Mouse (Mus musculus): ENCODE measurements around the gene Hhat. TPM values are rescaled to one million over a fixed set of nuclear protein-coding genes. Genes with fewer than 3 reads are reported as not detected.

The Hhat gene
- polyA plus RNA-seq, 1 experiment from 2014 or later: 5.6 TPM

GRCm38 (mm10) chr1:192789111-192789522 lies 18.1 kb upstream of the Hhat start:
- Histone ChIP-seq H3K4me2 (ENCODE audit: low read depth, low read length) (no peak overlapping the region), H3K27me3 (ENCODE audit: control insufficient read depth, insufficient read depth, low read length) (no peaks in the 10 kb centered on the region), H3K9me3 (replicated peaks; ENCODE audit: control insufficient read depth, low read length) (no peaks in the 10 kb centered on the region), H3K4me1 (ENCODE audit: control insufficient read depth, insufficient read depth, low read length) (peaks cover 22% of the 10 kb centered on the region), H3K9ac (ENCODE audit: low read length) (no peak overlapping the region), H3K27ac (ENCODE audit: low read length) (peak overlapping the region; percentile 83), H3K36me3 (ENCODE audit: control insufficient read depth, insufficient read depth) (no peaks in the 10 kb centered on the region), H3K4me3 (ENCODE audit: low read length) (no peak overlapping the region)
- 34% methylated on average over 10 of the region's 10 CpGs for WGBS
- peak; percentile 72 for ATAC-seq (replicated peaks; ENCODE audit: extremely low read depth, insufficient read depth, low FRiP score)

GRCm38 (mm10) chr1:192786194-192786593 lies 15.2 kb upstream of the Hhat start:
- no peaks in the 10 kb centered on the region for H3K9me3 ChIP-seq (replicated peaks; ENCODE audit: control insufficient read depth, low read length)
- H3K4me1 ChIP-seq (ENCODE audit: control insufficient read depth, insufficient read depth, low read length): peaks cover 13% of the 10 kb centered on the region
- no peak overlapping the region for H3K4me2 ChIP-seq (ENCODE audit: low read depth, low read length)
- no peak overlapping the region for H3K9ac ChIP-seq (ENCODE audit: low read length)
- peak overlapping the region; percentile 57 for H3K27ac ChIP-seq (ENCODE audit: low read length)
- no peaks in the 10 kb centered on the region for H3K36me3 ChIP-seq (ENCODE audit: control insufficient read depth, insufficient read depth)
- no peak overlapping the region for H3K4me3 ChIP-seq (ENCODE audit: low read length)
- WGBS: 73% methylated on average over 1 of the region's 1 CpGs
- H3K27me3 ChIP-seq (ENCODE audit: control insufficient read depth, insufficient read depth, low read length): peaks cover 2% of the 10 kb centered on the region; the same call in 1 of the 2 replicates
- no peak for ATAC-seq (replicated peaks; ENCODE audit: extremely low read depth, insufficient read depth, low FRiP score)

DNA sequence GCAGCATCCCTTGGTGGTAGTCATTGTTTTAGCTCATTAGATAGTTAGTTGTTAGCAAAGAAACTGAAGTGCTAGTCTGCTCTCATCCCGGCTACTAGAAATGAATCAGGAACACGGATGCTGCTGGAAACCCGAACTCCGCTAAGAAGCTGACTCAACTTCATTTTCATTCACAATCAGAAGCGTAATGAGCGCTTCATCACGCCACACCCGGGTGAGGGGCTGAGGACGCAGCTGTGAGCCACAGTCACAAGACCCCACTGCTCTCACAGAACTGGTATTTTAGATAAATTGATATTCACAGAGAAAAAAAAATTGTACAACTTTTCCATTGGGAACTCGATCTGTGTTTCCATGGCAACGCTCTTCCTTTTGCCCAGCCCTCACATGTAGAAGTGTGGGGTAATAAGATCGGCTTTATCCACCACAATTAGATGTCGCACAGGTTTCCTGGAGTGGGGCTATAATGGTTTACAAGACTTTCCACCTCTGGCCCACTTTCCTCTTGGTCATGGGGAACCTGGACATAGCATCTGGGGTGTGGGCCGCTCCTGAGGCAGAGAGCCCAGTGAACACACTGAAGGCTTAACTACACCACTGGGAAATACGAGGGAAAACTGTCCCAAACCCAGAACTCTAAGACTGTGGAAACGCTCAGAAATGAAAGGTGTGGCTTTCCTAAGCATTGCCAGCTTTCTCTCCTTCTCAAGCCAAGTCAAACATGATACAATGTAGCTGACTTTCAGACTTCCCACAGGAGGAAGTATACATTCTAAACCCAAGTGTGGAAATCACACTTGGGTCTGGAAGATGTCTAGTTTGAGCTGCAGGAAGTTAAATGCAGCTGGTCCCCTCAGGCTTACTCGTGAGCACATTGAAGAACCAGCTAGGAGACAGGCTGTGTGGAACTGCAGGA lies 14.3 kb upstream of the Hhat start:
- H3K4me1 ChIP-seq (ENCODE audit: control insufficient read depth, insufficient read depth, low read length): peaks cover 12% of the 10 kb centered on the region; the same call in 1 of the 2 replicates

DNA sequence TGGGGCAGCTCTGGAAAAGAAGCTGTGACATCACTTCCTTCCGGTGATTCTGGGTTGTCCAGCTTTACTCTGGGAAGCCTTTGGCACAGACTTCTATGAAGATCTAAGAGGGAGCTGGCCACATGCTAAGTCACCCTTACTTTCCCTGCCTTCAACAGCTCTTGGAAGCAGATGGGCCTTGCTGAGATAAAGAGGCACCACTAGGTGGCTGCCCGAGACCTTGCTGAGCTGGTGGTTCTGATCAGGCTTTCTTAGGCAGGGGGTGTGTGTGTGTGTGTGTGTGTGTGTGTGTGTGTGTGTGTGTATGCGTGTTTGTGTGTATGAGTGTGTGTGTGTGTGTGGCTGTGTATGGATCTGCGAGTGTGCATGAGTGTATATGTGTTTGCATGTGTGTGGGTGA lies 13.4 kb upstream of the Hhat start:
- no peaks in the 10 kb centered on the region for H3K36me3 ChIP-seq (ENCODE audit: control insufficient read depth, insufficient read depth)
- no peak for ATAC-seq (replicated peaks; ENCODE audit: extremely low read depth, insufficient read depth, low FRiP score)
- no peak overlapping the region for H3K9ac ChIP-seq (ENCODE audit: low read length)
- peaks cover 10% of the 10 kb centered on the region for H3K4me1 ChIP-seq (ENCODE audit: control insufficient read depth, insufficient read depth, low read length)
- H3K4me3 ChIP-seq (ENCODE audit: low read length): no peak overlapping the region
- no peak overlapping the region for H3K4me2 ChIP-seq (ENCODE audit: low read depth, low read length)
- H3K9me3 ChIP-seq (replicated peaks; ENCODE audit: control insufficient read depth, low read length): no peaks in the 10 kb centered on the region
- peaks cover 2% of the 10 kb centered on the region; the same call in 1 of the 2 replicates for H3K27me3 ChIP-seq (ENCODE audit: control insufficient read depth, insufficient read depth, low read length)
- WGBS: 21% methylated on average over 4 of the region's 4 CpGs
- no peak overlapping the region for H3K27ac ChIP-seq (ENCODE audit: low read length)

More for the DNA sequence above, 14.3 kb upstream of the Hhat start:
- Histone ChIP-seq H3K27me3 (ENCODE audit: control insufficient read depth, insufficient read depth, low read length) (peaks cover 2% of the 10 kb centered on the region; the same call in 1 of the 2 replicates), H3K36me3 (ENCODE audit: control insufficient read depth, insufficient read depth) (no peaks in the 10 kb centered on the region), H3K9me3 (replicated peaks; ENCODE audit: control insufficient read depth, low read length) (no peaks in the 10 kb centered on the region), H3K9ac (ENCODE audit: low read length) (no peak overlapping the region), H3K4me3 (ENCODE audit: low read length) (no peak overlapping the region), H3K4me2 (ENCODE audit: low read depth, low read length) (no peak overlapping the region), H3K27ac (ENCODE audit: low read length) (peak overlapping the region; percentile 57)
- ATAC-seq (replicated peaks; ENCODE audit: extremely low read depth, insufficient read depth, low FRiP score): peak; percentile 21; the same call in 1 of the 2 replicates
- 66% methylated on average over 17 of the region's 17 CpGs for WGBS

- no peaks in the 10 kb centered on the region for H3K36me3 ChIP-seq (ENCODE audit: control insufficient read depth, insufficient read depth)
- peaks cover 2% of the 10 kb centered on the region; the same call in 1 of the 2 replicates for H3K27me3 ChIP-seq (ENCODE audit: control insufficient read depth, insufficient read depth, low read length)
- no peak overlapping the region for H3K4me2 ChIP-seq (ENCODE audit: low read depth, low read length)
- no peak overlapping the region for H3K9ac ChIP-seq (ENCODE audit: low read length)
- H3K4me1 ChIP-seq (ENCODE audit: control insufficient read depth, insufficient read depth, low read length): peaks cover 15% of the 10 kb centered on the region
- H3K4me3 ChIP-seq (ENCODE audit: low read length): no peak overlapping the region
- no peak overlapping the region for H3K27ac ChIP-seq (ENCODE audit: low read length)
- no peaks in the 10 kb centered on the region for H3K9me3 ChIP-seq (replicated peaks; ENCODE audit: control insufficient read depth, low read length)
- ATAC-seq (replicated peaks; ENCODE audit: extremely low read depth, insufficient read depth, low FRiP score): no peak
Measured at GRCm38 (mm10) chr1:192781256-192781655, 10.2 kb upstream of the Hhat start.

DNA sequence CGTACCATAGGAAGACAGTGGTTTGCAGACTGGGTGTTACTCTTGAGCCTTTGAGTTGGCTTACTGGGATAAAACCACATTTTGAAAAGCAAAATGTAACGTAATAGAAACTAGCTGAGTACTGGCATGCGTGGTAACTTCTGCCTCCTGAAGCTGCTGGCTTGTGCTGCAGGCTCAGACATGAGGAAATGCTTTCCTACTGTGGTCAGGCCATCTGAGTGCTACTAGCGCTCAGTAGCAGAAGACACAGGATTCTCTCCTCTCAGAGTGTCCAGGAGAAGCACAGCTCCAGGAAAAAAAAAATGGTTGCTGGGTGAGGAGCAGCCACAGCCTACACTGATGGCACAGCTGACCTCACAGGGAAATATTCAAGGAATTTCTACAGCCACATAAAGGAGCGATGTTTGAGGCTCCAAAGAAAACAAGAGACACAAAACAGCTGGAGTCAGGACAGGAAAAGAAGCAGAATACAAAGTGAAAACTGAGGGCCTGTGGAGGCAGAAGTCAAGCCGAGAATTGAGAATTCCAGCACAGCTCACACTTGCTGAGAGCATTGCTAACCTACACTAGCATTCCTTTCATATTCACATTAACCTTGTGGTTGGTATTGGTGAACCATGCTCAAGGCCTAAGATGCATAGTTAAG lies 8.0 kb upstream of the Hhat start:
- 32% methylated on average over 6 of the region's 6 CpGs for WGBS
- H3K9ac ChIP-seq (ENCODE audit: low read length): no peak overlapping the region
- no peaks in the 10 kb centered on the region for H3K36me3 ChIP-seq (ENCODE audit: control insufficient read depth, insufficient read depth)

DNA sequence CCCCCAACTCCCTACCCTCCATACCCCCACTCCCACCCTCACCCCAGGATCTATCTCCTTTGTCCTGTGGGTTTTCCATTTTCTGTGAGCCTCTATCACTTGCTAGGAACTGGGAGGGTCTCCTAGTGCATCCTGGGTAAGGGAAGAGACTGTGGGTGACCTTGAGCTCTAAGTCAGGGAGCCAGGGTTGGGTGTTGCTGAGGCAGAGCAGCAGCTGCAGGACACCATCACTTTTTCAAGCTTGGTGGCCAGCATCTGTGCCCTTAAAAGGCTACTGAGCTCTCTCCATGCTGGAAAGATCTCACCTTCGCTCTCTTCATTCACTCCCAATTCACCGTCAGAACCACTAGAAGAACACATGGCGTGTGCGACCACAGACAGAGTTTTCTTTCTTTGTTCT lies 7.2 kb upstream of the Hhat start:
- H3K36me3 ChIP-seq (ENCODE audit: control insufficient read depth, insufficient read depth): no peaks in the 10 kb centered on the region
- no peak overlapping the region for H3K9ac ChIP-seq (ENCODE audit: low read length)
- peaks cover 11% of the 10 kb centered on the region for H3K4me1 ChIP-seq (ENCODE audit: control insufficient read depth, insufficient read depth, low read length)
- no peak overlapping the region for H3K27ac ChIP-seq (ENCODE audit: low read length)
- no peaks in the 10 kb centered on the region for H3K9me3 ChIP-seq (replicated peaks; ENCODE audit: control insufficient read depth, low read length)
- no peaks in the 10 kb centered on the region for H3K27me3 ChIP-seq (ENCODE audit: control insufficient read depth, insufficient read depth, low read length)
- H3K4me2 ChIP-seq (ENCODE audit: low read depth, low read length): no peak overlapping the region
- WGBS: 84% methylated on average over 4 of the region's 4 CpGs
- H3K4me3 ChIP-seq (ENCODE audit: low read length): no peak overlapping the region
- ATAC-seq (replicated peaks; ENCODE audit: extremely low read depth, insufficient read depth, low FRiP score): no peak

More for the DNA sequence above, 8.0 kb upstream of the Hhat start:
- Histone ChIP-seq H3K27me3 (ENCODE audit: control insufficient read depth, insufficient read depth, low read length) (peaks cover 2% of the 10 kb centered on the region; the same call in 1 of the 2 replicates), H3K27ac (ENCODE audit: low read length) (peak overlapping the region; percentile 63), H3K9me3 (replicated peaks; ENCODE audit: control insufficient read depth, low read length) (no peaks in the 10 kb centered on the region), H3K4me3 (ENCODE audit: low read length) (no peak overlapping the region), H3K4me2 (ENCODE audit: low read depth, low read length) (no peak overlapping the region), H3K4me1 (ENCODE audit: control insufficient read depth, insufficient read depth, low read length) (peaks cover 11% of the 10 kb centered on the region)
- ATAC-seq (replicated peaks; ENCODE audit: extremely low read depth, insufficient read depth, low FRiP score): peak; percentile 34

DNA sequence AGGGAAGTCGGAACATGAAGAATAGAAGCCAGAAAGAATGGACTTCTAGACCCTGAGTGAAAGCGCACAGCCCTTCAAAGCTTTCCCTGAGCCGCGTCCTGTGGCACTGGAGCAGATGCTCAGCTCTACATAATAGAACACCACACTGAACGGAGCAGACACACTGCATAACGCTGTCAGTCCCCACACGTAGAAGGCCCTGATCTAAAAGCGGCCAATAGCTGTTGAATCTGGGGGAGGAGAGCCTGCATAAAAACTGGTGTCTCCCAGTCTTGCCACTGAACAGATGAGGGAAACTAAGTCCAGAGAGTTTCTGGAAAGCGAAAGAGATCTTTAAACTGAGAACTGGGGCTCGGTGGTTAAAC lies 911 bp downstream of the Hhat start:
- Histone ChIP-seq H3K36me3 (ENCODE audit: control insufficient read depth, insufficient read depth) (no peaks in the 10 kb centered on the region), H3K9ac (ENCODE audit: low read length) (peak overlapping the region; percentile 94), H3K27me3 (ENCODE audit: control insufficient read depth, insufficient read depth, low read length) (no peaks in the 10 kb centered on the region), H3K4me3 (ENCODE audit: low read length) (peak overlapping the region; percentile 82), H3K9me3 (replicated peaks; ENCODE audit: control insufficient read depth, low read length) (no peaks in the 10 kb centered on the region), H3K4me2 (ENCODE audit: low read depth, low read length) (peak overlapping the region; percentile 95), H3K4me1 (ENCODE audit: control insufficient read depth, insufficient read depth, low read length) (peaks cover 13% of the 10 kb centered on the region), H3K27ac (ENCODE audit: low read length) (peak overlapping the region; percentile 93)
- peak; percentile 70 for ATAC-seq (replicated peaks; ENCODE audit: extremely low read depth, insufficient read depth, low FRiP score)
- WGBS: 21% methylated on average over 10 of the region's 10 CpGs

- ATAC-seq (replicated peaks; ENCODE audit: extremely low read depth, insufficient read depth, low FRiP score): no peak
- 41% methylated on average over 4 of the region's 4 CpGs for WGBS
- H3K9me3 ChIP-seq (replicated peaks; ENCODE audit: control insufficient read depth, low read length): no peaks in the 10 kb centered on the region
- H3K36me3 ChIP-seq (ENCODE audit: control insufficient read depth, insufficient read depth): no peaks in the 10 kb centered on the region
- no peak overlapping the region for H3K4me2 ChIP-seq (ENCODE audit: low read depth, low read length)
- no peak overlapping the region for H3K27ac ChIP-seq (ENCODE audit: low read length)
- H3K9ac ChIP-seq (ENCODE audit: low read length): no peak overlapping the region
- H3K27me3 ChIP-seq (ENCODE audit: control insufficient read depth, insufficient read depth, low read length): no peaks in the 10 kb centered on the region
- no peak overlapping the region for H3K4me3 ChIP-seq (ENCODE audit: low read length)
- H3K4me1 ChIP-seq (ENCODE audit: control insufficient read depth, insufficient read depth, low read length): peaks cover 18% of the 10 kb centered on the region
Measured at GRCm38 (mm10) chr1:192765531-192765930, 5.5 kb downstream of the Hhat start.
